Mouse (Mus musculus): ENCODE results near the gene Slc9a8.

Gene Slc9a8

DNA sequence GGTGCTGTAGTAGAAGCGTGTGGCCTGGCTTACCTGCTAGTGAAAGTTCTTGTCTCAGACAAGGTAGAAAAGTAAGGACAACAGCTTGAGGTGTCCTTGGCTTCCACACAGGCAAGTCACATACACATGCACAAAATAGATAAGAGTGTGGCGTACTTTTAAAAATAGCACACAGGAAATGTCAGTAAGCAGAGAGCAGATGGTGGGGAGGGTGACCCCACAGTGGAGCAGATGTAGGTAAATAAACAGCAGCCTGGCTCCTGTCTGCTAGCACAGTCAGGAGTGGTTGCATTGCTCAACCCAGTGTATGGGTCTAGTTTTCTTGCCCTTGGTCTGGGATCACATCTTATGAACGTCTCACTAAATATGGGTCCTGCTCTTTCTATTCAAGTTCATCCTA, 89.0 kb downstream of the Slc9a8 start:
- no peak for DNase-seq (ENCODE audit: low spot score in 2 of 2)

- DNase-seq (ENCODE audit: low spot score in 2 of 2): no peak
Observed at GRCm38 (mm10) chr2:167512365-167512764, 90.9 kb downstream of the Slc9a8 start.

DNA sequence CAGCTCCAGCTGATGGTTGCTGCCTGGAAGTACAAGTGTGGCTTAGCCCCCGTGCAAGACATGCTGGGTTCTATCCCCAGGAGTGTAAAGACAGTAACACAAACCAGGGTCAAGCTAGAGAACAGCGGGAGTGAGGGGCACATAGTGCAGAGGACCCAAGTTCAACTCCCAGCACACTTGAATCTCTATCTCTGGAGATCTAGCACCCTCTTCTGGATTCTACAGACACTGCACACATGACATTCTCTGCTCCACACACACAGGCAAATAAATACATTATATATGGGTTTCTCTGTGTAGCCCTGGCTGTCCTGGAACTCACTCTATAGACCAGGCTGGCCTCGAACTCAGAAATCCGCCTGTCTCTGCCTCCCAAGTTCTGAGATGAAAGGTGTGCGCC, 91.5 kb downstream of the Slc9a8 start:
- DNase-seq (ENCODE audit: low spot score in 2 of 2): no peak

GRCm38 (mm10) chr2:167514641-167515040, 93.1 kb downstream of the Slc9a8 start:
- no peak for DNase-seq (ENCODE audit: low spot score in 2 of 2)

DNA sequence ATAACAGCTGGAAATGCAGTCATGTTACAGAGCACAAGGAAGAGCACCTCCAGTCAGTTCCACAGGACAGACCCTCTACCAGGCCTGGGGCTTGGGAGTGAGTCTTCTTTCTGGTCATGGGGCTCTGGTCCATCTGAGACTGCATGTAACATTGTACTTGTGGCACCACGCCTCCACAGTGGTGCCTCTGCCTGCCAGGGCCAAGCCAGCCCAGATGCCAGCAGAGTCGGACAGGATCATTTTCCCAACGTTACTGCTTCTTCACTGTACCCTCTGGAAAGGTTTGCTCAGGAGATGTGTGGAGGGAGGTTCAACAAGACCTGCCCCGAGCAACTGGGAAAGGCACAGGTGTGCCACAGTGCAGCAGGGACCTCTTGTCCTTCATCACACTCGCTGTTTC, 94.2 kb downstream of the Slc9a8 start:
- DNase-seq (ENCODE audit: low spot score in 2 of 2): no peak

DNA sequence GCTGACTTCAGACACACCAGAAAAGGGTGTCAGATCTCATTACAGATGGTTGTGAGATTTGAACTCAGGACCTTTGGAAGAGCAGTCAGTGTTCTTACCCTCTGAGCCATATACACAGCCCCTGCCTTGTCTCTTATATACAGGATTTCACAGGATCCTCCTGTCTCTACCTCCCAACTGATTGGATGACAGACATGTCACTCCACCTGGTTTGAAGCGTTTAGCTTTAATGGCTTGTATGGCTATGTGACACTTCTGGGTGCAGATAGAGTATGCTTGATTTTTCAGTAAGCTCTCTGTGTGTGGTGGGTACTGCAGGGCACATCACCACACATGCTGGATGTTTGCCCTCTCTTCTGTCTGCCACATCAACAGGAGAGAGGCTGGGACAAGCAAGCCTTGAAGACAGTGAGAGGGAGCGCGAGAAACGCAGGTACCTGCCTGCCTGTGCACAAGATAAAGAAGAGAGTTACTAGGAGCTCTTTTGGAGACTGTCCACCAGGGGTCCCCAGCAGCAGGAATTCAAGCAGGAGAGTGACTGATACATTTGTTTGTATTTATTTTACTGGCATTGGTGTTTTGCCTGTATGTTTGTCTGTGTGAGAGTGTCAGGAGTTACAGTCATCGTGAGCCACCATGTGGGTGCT, 98.2 kb downstream of the Slc9a8 start:
- DNase-seq (ENCODE audit: low spot score in 2 of 2): no peak

Measured in spleen, postnatal 14 days (tissue).